Comparison of ENCODE assay signal across 8 mouse cellular contexts in genomic region chr13:63642617-63643016, GRCm38 (mm10).
DNase-seq lines count a peak whose midpoint lies in the region; ATAC-seq and TF ChIP-seq lines count a peak whose summit lies in the region.

No protein-coding gene starts in this region.

- H3K4me1 ChIP-seq in heart, postnatal 0 days (ENCODE audit: control insufficient read depth, insufficient read depth), result peaks cover 13% of the 10 kb centered on the region; the same call in 1 of the 2 replicates
- no peaks in the 10 kb centered on the region for H3K4me1 ChIP-seq in liver, postnatal 0 days (ENCODE audit: insufficient read depth)

- H3K36me3 ChIP-seq in heart, postnatal 0 days (replicated peaks; ENCODE audit: control insufficient read depth, insufficient read depth, low read length), result no peaks in the 10 kb centered on the region
- no peaks in the 10 kb centered on the region for H3K36me3 ChIP-seq in liver, postnatal 0 days (replicated peaks; ENCODE audit: insufficient read depth, low read length)

- H3K4me3 ChIP-seq in heart, postnatal 0 days (ENCODE audit: low read depth, low read length), result no peak overlapping the region
- H3K4me3 ChIP-seq in liver, postnatal 0 days (ENCODE audit: low read depth, low read length), result no peak overlapping the region

- H3K9me3 ChIP-seq in heart, postnatal 0 days (replicated peaks; ENCODE audit: control insufficient read depth, low read length), result no peaks in the 10 kb centered on the region
- no peaks in the 10 kb centered on the region for H3K9me3 ChIP-seq in liver, postnatal 0 days (ENCODE audit: low read length)

- peak; percentile 64 for DNase-seq in 3134 (ENCODE audit: extremely low read depth, insufficient read length, low spot score)
- peak; percentile 92 for DNase-seq in adrenal gland, postnatal 14 days
- peak; percentile 48 for DNase-seq in fibroblast of lung, adult 2 months (ENCODE audit: low read depth)
- DNase-seq in heart, postnatal 0 days (ENCODE audit: low spot score), result peak; percentile 98
- DNase-seq in kidney, postnatal 36 days, result peak; percentile 94
- DNase-seq in liver, postnatal 0 days, result peak; percentile 52
- peak; percentile 62 to 71 for DNase-seq in right cerebral cortex, postnatal 10 days (ENCODE audit: low spot score in 2 of 2)

- peak; percentile 87; the same call in 1 of the 2 replicates for TF ChIP-seq EP300 in heart, postnatal 0 days (IDR thresholded peaks at IDR 0.05; ENCODE audit: low read depth)
- TF ChIP-seq EP300 in liver, postnatal 0 days (IDR thresholded peaks at IDR 0.05; ENCODE audit: low read depth), result no peak

- H3K9ac ChIP-seq in heart, postnatal 0 days (replicated peaks; ENCODE audit: low read depth, low read length), result no peak overlapping the region
- H3K9ac ChIP-seq in liver, postnatal 0 days (replicated peaks), result no peak overlapping the region

- ATAC-seq in heart, postnatal 0 days (ENCODE audit: insufficient read depth, low read depth), result peak; percentile 97
- ATAC-seq in liver, postnatal 0 days, result peak; percentile 70
- ATAC-seq in inflammation-experienced regulatory T-cells, adult 6 months, result no peak

- no peak for TF ChIP-seq CTCF in heart, postnatal 0 days (IDR thresholded peaks at IDR 0.05; ENCODE audit: low read depth)
- TF ChIP-seq CTCF in liver, postnatal 0 days (IDR thresholded peaks at IDR 0.05; ENCODE audit: low read depth), result no peak

- no peaks in the 10 kb centered on the region for H3K27me3 ChIP-seq in heart, postnatal 0 days (ENCODE audit: control insufficient read depth, insufficient read depth, low read length)
- H3K27me3 ChIP-seq in liver, postnatal 0 days (ENCODE audit: insufficient read depth, low read length), result no peaks in the 10 kb centered on the region

- WGBS in heart, postnatal 0 days, result 6% methylated on average over 5 of the region's 5 CpGs
- WGBS in liver, postnatal 0 days (ENCODE audit: insufficient replicate concordance), result 21% methylated on average over 5 of the region's 5 CpGs

- H3K4me2 ChIP-seq in heart, postnatal 0 days (ENCODE audit: low read depth, low read length), result peak overlapping the region; percentile 50
- no peak overlapping the region for H3K4me2 ChIP-seq in liver, postnatal 0 days (ENCODE audit: low read depth, low read length)

- peak overlapping the region; percentile 96 for H3K27ac ChIP-seq in heart, postnatal 0 days (ENCODE audit: low read depth)
- no peak overlapping the region for H3K27ac ChIP-seq in liver, postnatal 0 days (ENCODE audit: low read depth)

Comparison
In these comparisons a context has a peak if more than half of its experiments do, and no peak if none do; other contexts are left out.
1. DNase-seq: peak in every context shown above with its lines; median percentile 98 in heart, postnatal 0 days; 94 in kidney, postnatal 36 days; 92 in adrenal gland, postnatal 14 days; 66 in right cerebral cortex, postnatal 10 days; 64 in 3134; 52 in liver, postnatal 0 days; 48 in fibroblast of lung, adult 2 months.